14 mouse cellular contexts compared by ENCODE assay signal in the genomic region with DNA sequence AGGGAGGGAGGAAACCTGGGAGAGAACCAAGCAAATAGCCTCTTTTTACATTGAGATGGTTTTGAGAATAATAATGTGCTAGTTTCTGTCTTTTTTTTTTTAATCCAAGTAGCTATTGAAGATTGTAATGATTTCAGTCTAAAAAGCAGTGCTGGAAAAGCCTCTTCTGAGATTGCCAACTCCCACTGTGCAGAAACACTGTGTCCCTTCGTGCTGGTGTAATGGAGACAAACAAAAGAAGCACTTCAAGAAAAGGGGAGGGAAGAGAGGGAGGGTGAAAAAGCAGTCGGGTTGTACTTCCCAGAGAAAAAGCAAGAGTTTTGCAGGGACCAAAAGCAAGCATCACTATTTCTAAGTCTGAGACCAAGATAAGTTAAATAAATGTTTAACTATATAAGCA.
DNase-seq lines count a peak whose midpoint lies in the region; ATAC-seq lines count a peak whose summit lies in the region.
"Had no signal": no experiment of that assay in that cellular context is flagged by ENCODE, and none has a peak within 500 bp of the region (broad histone marks: within the 10 kb centered on the region; RNA-seq: fewer than 3 reads in every experiment).

No protein-coding gene starts in this region.

- H3K9me3 ChIP-seq in midbrain, embryonic 12.5 days = no peaks in the 10 kb centered on the region
- no peaks in the 10 kb centered on the region for H3K9me3 ChIP-seq in kidney, embryonic 16.5 days (ENCODE audit: low read length)
- H3K9me3 ChIP-seq: embryonic facial prominence, embryonic 12.5 days; limb, embryonic 15.5 days had no signal

- ATAC-seq in midbrain, embryonic 12.5 days (ENCODE audit: low FRiP score, low read depth) = peak; percentile 80
- no peak for ATAC-seq in kidney, embryonic 16.5 days (ENCODE audit: low FRiP score, low TSS enrichment)
- ATAC-seq in megakaryocyte, adult 5-6 weeks (ENCODE audit: poor library complexity, severe bottlenecking) = no peak
- ATAC-seq: Patski had no signal

- H3K27ac ChIP-seq in midbrain, embryonic 12.5 days (replicated peaks) = peak overlapping the region; percentile 54
- no peak overlapping the region for H3K27ac ChIP-seq in kidney, embryonic 16.5 days (ENCODE audit: low read length)
- H3K27ac ChIP-seq: embryonic facial prominence, embryonic 12.5 days; limb, embryonic 15.5 days; macrophage had no signal

- peaks cover 5% of the 10 kb centered on the region for H3K4me1 ChIP-seq in midbrain, embryonic 12.5 days
- H3K4me1 ChIP-seq in kidney, embryonic 16.5 days (ENCODE audit: insufficient read depth, low read length) = no peaks in the 10 kb centered on the region
- H3K4me1 ChIP-seq: embryonic facial prominence, embryonic 12.5 days; limb, embryonic 15.5 days had no signal

- H3K4me2 ChIP-seq in midbrain, embryonic 12.5 days (replicated peaks) = no peak overlapping the region
- no peak overlapping the region for H3K4me2 ChIP-seq in kidney, embryonic 16.5 days (replicated peaks; ENCODE audit: low read depth, low read length)
- H3K4me2 ChIP-seq: embryonic facial prominence, embryonic 12.5 days; limb, embryonic 15.5 days had no signal

- no peak overlapping the region for H3K9ac ChIP-seq in midbrain, embryonic 12.5 days (replicated peaks)
- no peak overlapping the region for H3K9ac ChIP-seq in kidney, embryonic 16.5 days (replicated peaks; ENCODE audit: low read length)
- H3K9ac ChIP-seq: embryonic facial prominence, embryonic 12.5 days; limb, embryonic 15.5 days had no signal

- peak; percentile 17 to 44 for DNase-seq in frontal cortex, adult 2 months (ENCODE audit: extremely low spot score in 1 of 2, low spot score in 1 of 2)
- DNase-seq in frontal cortex, postnatal 25 days (ENCODE audit: low spot score in 2 of 2) = no peak
- peak; percentile 38 for DNase-seq in embryo, embryonic 10 days (ENCODE audit: low spot score)
- peak; percentile 11 to 22 for DNase-seq in frontal cortex, postnatal 36 days (ENCODE audit: low spot score in 2 of 2)
- DNase-seq in lung, postnatal 36 days = no peak
- DNase-seq: heart, postnatal 4 days; kidney, postnatal 14 days had no signal

- H3K4me3 ChIP-seq in midbrain, embryonic 12.5 days = no peak overlapping the region
- H3K4me3 ChIP-seq in kidney, embryonic 16.5 days (ENCODE audit: low read length) = no peak overlapping the region
- H3K4me3 ChIP-seq: embryonic facial prominence, embryonic 12.5 days; limb, embryonic 15.5 days had no signal

- WGBS in midbrain, embryonic 12.5 days = 2% methylated on average over 2 of the region's 2 CpGs
- WGBS in kidney, embryonic 16.5 days = 0% methylated on average over 2 of the region's 2 CpGs

- H3K36me3 ChIP-seq in midbrain, embryonic 12.5 days = no peaks in the 10 kb centered on the region
- H3K36me3 ChIP-seq in kidney, embryonic 16.5 days (ENCODE audit: insufficient read depth, low read length) = no peaks in the 10 kb centered on the region
- H3K36me3 ChIP-seq: embryonic facial prominence, embryonic 12.5 days; limb, embryonic 15.5 days had no signal

- no peaks in the 10 kb centered on the region for H3K27me3 ChIP-seq in midbrain, embryonic 12.5 days
- H3K27me3 ChIP-seq in kidney, embryonic 16.5 days (ENCODE audit: insufficient read depth, low read length) = no peaks in the 10 kb centered on the region
- H3K27me3 ChIP-seq: embryonic facial prominence, embryonic 12.5 days; limb, embryonic 15.5 days had no signal

Comparison
In these comparisons a context has a peak if more than half of its experiments do, and no peak if none do; other contexts are left out.
1. DNase-seq: peak in frontal cortex, adult 2 months (2 of 2), embryo, embryonic 10 days (single experiment) and frontal cortex, postnatal 36 days (2 of 2); none in frontal cortex, postnatal 25 days (0 of 2) and lung, postnatal 36 days (single experiment).